Mouse (Mus musculus) spleen, postnatal 36 days (tissue): ENCODE results near the gene Slc22a12.
A peak's percentile ranks its signal among the peaks of the same experiment; 100 is the strongest.

Experiments used
- DNase-seq, 2 experiments: peaks; one replicate each; pipeline ENCODE4 v3.0.0; 2022; ENCODE audit warnings: low spot score in 2 of 2, mixed read lengths in 1 of 2

Gene Slc22a12

DNA sequence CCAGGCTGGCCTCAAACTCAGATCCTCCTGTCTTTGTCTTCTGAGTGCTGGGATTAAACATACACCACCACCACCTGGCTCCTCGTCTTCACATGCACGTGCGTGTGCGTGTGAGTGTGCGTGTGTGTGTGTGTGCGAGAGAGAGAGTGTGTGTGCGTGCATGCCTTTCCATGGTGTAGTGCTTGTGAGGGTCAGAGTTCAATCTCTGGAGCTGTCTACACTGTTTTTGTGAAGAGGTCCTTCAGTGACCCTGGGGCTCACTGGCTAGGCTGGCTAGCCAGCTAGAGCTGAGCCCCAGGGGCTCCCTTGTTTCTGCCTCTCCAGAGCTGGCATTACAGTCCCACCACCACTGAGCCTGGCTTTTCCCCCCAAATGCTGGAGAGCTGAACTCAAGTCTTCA is 1.3 kb downstream of the Slc22a12 start:
- no peak for DNase-seq

DNA sequence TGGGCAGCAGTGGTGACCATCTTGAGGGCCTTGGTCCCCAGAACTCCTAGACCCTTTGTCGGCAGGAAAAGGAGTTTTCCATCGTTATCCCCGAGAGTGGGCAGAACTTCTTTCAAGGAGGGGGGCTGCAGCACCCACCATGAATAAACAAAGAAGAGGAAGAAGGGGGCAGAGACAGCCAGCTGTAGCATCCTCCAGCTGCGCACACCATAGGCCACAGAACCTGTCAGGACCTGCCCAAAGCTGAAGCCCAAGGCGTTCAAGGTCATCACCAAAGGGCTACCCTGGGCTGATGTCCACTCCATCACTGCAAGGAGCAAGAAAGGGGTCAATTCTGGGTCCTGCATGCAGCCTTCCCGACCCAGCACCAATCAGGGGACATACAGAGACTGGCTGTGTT is 2.6 kb downstream of the Slc22a12 start:
- no peak for DNase-seq

DNA sequence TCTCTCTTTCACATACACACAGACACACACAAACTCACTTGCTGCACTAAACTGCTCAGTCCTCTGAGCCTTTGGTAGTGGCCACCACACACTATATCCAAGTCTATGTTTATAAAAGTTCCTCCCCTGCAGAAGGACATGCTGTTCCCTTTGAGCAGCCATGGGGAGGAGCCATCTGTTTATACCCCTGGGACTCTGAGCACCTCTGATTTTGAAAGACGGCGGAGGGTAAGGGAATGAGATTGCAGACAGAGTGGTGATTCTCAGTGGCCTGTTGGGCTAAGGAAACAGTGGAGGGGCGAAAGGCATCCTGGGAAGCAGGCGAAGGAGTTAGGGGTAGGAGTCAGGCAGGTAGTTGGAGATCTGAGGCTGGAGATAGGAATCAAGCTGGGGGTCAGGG is 3.2 kb downstream of the Slc22a12 start:
- no peak for DNase-seq

DNA sequence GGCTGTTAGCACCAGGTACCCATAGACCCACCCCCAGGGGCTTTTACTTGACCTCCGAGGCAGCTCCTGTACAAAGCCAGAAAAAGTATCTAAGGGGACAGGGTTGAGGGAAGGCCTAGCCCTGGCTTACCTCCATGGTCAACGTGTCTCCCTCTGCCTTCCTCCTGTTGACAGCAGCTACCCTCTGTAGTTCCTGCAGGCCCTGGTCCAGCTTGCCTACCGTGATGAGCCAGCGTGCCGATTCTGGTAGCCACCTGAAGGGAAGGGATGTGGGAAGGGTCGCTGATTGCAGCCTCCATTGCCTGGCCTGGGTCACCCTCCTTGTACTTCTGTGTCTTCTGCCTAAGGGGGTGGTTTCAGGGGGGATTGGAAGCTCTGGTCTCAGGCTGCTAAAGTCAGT is 4.3 kb downstream of the Slc22a12 start:
- DNase-seq, result no peak

DNA sequence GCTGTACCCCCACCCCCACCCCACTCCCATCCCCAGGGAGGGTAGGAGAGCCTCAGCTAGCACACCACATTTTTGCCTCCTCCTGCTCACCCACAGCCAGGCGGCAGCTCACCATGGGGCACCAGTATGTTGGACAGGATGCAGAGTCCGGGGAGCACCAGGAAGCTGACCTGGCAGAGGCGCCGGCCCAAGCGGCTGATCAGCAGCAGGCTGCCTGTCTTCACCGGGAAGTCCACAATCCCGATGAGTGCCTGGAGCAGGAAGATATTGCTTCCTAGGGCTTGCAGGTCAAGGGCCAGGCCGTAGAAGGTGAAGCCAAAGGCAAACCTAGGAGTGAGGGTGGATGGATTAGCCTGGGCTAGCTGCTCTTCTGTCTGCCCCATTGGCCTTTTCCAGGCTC is 5.3 kb downstream of the Slc22a12 start:
- no peak for DNase-seq

DNA sequence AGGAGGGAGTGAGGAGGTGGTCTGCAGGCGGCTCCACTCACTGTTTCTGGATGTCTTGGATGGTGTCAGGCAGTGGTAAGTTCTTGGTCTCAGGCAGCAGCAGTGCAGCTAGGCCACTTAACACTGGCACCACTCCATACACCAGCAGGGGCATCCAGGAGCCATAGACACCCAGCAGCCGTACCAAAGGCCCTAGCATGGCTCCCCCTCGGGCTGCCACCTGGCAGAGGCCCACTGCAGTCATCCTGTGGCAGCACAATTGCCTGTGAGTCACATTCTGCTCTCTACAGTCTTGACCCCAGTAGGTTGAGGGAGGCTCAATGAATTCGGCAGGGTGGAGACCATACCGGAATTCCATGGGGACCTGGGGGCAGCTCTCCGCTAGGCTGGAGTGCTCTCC is 6.1 kb downstream of the Slc22a12 start:
- no peak for DNase-seq

DNA sequence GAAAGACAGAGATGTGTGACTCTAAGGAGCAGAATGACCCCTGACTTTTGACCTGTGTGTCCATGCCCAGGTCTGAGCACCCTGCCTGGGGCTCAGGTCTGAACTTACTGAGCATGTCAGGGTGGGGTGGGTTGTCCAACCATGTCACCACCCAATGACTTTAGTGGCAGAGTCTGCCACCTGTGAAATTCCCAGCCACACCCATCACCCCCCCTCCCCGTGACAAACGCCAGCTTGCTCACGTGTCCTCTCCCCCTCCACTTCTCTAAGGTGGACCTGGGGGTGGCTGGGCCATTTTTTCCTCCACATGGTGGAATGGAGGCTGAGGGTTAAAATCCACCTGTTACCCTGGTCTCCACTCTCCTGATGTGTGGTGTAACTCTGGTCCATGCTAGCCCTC is 6.6 kb downstream of the Slc22a12 start:
- DNase-seq, result no peak

DNA sequence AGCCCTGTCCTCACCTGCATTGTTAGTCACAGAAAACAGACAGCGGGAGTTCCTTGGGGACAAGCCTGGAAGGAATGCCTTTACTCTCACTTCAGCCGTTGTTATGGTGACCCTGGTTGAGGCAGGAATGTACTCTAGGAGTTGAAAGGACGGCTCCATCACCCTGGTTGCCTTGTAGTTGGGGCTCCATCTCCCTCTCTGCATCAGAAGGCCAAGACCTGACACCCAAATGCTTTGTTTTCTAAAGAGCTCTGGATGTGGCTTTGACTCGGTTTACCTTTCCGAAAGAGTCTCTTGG is 8.8 kb downstream of the Slc22a12 start:
- no peak for DNase-seq

DNA sequence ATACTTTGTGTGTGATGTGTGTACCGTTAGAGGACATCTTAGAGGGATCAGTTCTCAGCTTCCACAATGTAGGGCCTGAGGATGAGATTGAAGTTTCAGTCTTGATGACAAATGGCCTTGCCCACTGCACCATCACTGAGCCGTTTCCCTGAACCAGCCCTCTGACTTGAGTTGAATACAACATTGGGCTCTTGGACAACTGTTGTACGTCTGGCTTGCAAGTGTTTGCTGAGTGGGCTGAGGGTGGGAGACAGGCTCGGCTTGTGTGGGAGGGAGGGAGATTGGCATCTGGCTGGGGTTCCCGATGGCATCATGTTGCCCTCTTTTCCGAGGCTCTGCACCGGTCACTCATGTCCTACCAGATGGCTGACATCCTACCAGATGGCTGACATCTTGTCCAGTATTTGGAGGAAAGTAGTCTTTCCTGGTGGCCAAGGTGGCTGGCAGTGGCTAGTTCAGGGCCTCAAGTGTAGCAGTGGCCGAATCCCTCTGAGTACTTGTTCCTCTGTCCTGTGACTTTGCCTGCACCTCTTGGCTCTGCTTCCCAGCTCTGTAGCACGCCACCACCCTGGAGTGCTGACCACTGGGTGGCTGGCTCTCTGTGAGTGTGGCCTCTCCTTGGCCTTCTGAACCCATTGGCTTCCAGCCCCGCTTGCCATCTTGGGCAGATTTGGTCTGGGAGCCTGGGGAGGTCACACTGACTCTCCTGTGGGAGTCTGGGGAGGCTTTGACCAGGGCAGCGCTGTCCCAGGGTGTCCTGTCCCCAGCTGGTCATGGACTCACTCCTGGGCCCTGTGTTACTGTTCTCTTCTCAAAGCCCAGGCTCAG is 9.3 kb downstream of the Slc22a12 start:
- DNase-seq, result no peak

DNA sequence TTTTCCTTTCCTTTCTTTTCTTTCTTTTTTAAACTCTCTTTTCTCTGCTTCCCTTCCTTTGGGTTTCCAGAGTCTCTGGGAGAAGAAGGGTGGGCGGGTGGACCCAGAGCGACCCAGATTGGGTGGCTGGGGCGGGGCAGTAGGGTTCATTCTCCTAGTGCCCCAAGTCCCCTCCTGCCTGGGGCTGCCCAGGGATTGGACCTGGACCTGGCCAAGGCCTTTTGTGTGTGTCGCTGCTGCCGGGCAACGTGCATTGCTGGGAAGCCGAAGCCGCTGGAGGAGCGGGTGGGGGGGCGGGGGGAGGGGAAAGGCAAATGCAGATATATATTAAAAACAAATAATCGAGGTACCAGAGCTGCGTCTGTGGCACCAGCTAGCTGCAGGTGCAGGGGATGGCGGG is 10.2 kb downstream of the Slc22a12 start:
- no peak for DNase-seq

DNA sequence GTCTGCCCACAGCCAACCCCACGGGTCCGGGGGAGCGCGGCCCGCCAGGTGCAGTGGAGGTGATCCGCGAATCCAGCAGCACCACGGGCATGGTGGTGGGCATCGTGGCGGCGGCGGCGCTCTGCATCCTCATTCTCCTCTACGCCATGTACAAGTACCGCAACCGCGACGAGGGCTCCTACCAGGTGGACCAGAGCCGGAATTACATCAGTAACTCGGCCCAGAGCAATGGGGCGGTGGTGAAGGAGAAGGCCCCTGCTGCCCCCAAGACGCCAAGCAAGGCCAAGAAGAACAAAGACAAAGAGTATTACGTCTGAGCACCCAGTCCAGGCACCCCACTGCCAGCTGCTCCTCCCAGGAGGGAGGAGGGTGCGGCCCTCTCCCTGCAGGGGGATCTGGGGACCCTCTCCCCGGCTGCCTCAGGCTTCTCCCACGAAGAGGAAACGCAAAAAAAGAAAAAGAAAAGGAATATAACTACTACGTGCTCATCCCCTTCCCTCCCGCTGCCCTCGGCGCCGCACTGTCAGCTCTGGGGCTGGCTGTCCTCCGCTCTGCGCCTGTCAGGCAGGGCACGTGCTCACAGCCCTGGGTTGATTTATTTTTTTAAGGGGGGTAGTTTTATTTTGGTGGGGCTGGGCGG is 10.9 kb downstream of the Slc22a12 start:
- DNase-seq, result no peak

DNA sequence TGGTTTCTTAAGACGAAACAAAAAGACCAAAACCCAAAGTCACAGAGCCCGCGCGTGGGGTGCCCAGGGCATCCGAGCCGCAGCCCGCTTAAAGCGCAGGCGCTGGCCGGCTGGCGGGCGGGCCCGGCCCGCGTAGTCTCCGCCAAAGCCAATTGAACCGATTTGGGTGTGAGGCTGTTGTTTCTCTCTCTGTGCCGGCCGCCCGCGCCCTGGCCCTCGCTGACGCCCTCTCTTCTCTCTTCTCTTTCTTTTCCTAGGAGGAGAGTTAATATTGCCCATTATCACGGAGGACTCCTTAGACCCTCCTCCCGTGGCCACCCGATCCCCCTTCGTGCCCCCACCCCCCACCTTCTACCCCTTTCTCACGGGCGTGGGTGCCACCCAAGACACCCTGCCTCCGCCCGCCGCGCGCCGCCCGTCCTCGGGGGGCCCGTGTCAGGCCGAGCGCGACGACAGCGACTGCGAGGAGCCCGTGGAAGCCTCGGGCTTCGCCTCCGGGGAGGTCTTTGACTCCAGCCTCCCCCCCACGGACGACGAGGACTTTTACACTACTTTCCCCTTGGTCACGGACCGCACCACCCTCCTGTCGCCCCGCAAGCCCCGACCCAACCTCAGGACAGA is 11.7 kb downstream of the Slc22a12 start:
- peak in 1 of 2 experiments; percentile 31 for DNase-seq

DNA sequence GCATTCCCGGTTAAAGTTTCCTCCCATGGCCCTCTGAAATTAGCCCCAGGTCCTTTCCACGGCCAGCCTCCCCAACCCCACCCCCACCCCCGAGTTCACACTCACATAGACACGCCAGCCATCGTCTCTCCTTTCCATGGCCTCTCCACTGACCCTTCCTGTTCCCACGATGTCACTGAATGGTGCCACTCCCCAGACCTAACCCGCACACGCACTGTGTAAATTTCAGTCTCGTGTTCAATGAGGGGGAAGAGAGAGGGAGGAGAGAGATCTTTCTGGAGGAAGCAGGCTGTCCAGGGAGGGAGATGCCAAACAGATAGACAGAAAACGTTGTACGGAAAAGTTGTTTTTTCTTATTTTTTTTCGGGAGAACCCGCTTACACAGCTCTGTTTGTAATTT is 12.5 kb downstream of the Slc22a12 start:
- no peak for DNase-seq

DNA sequence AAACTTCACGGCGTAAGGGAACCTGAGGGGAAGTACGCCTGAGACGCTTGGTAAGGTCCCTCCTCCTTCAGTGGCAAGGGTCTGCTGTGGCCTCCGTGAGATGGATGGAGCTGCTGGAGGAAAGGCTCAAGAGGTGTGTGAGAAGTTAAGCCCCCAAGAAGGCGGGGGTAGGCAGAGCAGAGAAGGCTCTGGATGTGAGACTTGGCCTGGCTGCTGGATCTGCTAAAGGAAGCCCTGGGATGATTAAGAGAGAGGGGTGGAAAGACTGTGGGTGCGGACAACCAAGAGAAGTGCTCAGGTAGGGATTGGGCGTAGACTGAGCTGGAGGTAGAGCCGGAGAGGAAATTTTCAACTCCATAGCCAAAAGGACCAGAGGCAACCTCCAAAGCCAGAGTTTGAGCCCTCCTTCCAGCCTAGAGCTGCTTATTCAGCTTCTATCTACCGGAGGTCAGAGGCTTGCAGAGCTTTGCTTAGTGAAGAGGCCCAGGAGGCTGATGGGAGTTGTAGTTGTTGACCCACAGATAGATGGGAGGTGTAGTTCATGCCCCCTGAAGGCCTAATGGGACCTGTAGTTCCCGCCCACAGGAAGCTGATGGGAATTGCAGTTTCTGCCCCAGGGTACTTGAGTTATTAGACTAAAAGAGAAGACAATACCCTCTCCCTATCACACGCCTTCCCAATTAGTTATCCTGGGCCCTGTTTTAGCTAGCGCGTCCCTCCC is 13.4 kb downstream of the Slc22a12 start:
- DNase-seq, result peak; percentile 44 to 45

DNA sequence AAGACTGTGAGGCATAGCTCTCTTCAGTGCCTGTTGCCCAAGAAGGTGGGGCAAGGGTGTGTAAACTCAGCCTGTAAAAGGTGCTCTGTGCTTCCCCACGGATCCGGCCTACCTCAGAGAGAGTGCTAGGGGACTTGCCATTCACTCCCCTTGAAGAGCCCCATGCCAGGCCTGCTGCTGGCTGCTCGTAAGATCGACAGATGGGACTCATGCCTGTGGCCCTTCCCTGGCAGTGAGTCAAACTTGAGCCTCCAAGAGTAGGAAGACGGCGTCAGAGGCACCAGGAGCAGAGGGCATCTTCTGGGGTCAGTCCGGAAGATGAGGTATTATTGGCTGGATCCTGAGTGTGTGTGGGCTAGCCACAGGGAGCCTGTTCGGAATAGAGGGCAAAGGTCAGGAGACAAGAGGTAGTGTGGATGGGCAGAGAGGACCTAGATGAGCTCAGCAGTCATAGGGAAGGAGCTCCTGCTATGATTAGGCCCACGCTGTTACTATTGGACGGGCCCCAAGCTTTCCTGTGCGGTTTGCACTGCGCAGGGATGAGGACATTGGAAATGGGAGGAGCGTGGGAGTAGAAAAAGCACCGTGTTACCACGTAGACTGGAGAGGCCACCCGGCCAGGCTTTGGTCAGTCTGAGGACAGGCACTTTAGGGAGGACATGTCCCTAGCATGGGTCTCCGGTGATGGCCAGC is 14.8 kb downstream of the Slc22a12 start:
- DNase-seq, result no peak

DNA sequence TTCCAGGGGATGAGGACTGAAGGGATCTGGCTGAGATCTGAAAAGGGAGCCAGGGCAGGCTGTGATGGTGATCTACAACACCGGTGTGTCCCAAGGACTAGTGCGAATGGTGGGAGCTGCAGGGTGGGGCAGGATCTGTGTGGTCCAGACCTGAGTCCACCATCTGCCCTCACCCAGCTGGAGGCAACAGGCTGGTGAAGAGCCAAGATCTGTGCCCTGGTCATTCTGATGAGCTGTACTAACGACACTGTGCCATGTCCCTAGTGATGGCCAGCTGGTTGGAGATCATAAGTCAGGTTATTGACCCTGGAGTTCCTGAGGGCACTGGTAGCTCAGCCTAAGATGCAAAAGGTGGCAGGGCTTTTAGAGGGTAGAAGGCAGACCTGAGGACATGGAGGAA is 15.4 kb downstream of the Slc22a12 start:
- DNase-seq, result no peak

DNA sequence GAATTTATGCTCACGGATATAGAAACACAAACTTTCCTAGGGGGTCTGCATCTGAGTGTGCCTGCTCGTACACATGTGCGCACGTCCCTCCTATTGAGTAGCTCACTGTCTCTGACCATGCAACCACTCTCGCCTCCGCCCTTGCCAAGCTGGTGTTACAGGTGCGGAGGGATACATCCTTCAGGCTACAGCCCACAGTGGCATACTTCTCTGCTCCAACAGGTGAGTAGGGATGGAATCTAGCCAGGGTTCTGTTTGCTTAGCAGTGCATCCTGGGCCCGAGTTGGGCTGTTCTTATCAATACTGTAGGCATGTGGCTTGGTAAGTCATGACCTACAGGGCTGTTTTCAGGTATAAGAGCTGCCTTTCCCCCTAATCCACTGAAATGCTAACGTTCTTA is 16.8 kb downstream of the Slc22a12 start:
- DNase-seq, result no peak

DNA sequence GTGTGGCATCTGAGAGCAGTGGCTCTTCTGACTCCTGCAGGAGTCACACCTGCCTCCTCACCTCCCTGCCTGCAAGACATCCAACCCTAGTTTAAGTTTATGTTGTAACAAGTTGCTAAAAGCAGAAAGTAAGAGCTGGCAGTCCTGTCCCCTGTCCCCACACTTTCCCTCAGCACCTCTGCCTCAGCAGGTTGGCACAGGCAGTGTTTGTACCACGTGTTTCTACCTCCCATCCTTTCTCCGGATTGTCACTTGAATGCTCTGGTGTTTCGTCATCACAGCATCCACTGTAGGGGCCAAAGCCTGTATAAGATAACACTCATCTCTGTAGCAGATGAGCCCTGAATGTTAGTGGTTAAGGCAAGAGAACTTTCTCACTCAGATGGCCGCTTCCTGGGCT is 17.8 kb downstream of the Slc22a12 start:
- DNase-seq, result no peak

DNA sequence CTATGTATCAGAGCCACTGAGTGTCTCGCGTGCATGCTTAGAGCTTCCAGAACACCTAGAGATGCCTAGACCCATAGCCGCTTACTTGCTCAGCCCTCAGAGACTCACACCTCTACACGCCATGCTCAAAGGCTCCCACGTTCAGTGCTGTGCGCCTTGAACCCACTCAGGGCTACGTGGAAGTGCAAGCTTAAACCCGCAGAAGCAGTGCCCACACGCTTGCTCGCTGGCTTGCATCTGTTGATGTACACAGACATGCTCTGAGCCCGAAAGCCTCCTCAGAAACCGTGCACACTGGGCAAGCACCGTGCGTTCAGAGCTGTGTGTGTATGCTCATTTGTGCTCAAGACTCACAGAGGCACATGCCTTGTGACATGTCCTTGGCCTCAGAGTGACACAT is 20.5 kb downstream of the Slc22a12 start:
- DNase-seq, result no peak

DNA sequence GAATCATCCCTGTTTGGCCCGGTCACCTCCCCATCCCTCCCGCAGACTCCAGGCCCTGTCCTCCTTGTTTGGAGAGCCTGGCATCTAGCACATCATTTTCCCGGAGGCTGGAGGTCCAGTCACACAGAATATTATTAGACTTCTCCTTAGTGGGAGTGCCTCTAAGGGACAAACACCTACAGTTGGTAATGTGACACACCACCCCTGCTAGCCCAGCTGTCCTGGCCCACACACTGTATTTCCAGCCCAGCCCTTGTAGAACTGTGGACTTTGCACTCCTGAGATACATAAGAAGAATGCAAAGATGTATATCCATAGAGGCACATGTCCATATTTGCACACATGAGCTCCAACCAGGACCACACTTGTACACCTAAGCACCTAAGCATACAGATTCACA is 21.2 kb downstream of the Slc22a12 start:
- DNase-seq, result no peak

DNA sequence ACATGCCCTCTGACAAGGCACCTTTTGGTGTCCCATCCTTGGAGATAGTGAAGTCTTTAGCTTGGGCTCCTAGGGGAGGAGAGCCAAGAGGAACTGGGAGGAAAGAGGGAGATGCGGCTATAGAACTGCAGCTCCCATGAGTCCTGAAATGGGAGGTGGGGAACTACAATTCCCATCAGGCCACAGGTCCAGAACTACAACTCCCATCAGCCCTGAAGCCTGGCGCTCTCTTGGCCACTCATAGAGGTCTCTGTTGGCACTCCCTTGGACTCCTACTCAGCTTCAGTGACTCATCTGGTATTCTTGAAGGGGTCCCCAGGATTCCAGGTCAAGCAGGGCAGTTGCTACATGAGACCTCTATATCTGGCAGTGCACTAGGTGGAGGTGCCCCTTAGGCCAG is 23.3 kb downstream of the Slc22a12 start:
- no peak for DNase-seq

DNA sequence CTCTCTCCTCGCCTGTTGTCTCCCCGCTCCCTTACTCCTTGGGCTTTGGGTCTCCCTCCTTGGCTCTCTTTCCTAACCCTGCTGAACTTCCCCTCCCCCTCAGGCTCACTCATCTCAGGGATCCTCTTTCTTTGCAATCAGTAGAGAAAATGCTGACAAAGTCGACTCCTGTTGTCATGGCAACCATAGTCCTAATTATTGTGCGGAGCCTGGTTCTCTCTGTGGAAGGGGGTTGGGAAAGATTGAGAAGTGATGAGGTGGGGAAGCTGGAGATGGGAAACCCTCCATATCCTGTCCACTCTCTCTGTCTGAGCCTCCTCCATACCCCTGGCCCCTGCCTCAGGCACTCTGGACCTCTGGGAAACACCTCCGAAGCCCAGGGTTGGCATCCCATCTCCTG is 24.2 kb downstream of the Slc22a12 start:
- DNase-seq, result no peak
